Comparison of ENCODE assay signal across 8 mouse cellular contexts in genomic region chr6:54698691-54699476, GRCm38 (mm10). TPM values are rescaled to one million over a fixed set of nuclear protein-coding genes. Genes with fewer than 3 reads are reported as not detected.
DNase-seq lines count a peak whose midpoint lies in the region; ATAC-seq and TF ChIP-seq lines count a peak whose summit lies in the region.

No protein-coding gene starts in this region.

- peak overlapping the region; percentile 97 for H3K4me2 ChIP-seq in embryonic facial prominence, embryonic 13.5 days
- peak overlapping the region; percentile 80 for H3K4me2 ChIP-seq in hindbrain, embryonic 16.5 days (ENCODE audit: low read length)
- peak overlapping the region; percentile 77 for H3K4me2 ChIP-seq in liver, embryonic 12.5 days
- H3K4me2 ChIP-seq in neural tube, embryonic 14.5 days (ENCODE audit: low read depth, low read length) = peak overlapping the region; percentile 70

- TF ChIP-seq CTCF in C2C12 (IDR thresholded peaks at IDR 0.05; ENCODE audit: control insufficient read depth, insufficient read depth, insufficient read length) = no peak

- H3K36me3 ChIP-seq in C2C12 (ENCODE audit: control insufficient read depth, insufficient read depth) = no peaks in the 10 kb centered on the region
- H3K36me3 ChIP-seq in embryonic facial prominence, embryonic 13.5 days = no peaks in the 10 kb centered on the region
- H3K36me3 ChIP-seq in hindbrain, embryonic 16.5 days (ENCODE audit: control insufficient read depth, insufficient read depth, low read length) = peaks cover 9% of the 10 kb centered on the region
- H3K36me3 ChIP-seq in liver, embryonic 12.5 days = no peaks in the 10 kb centered on the region
- H3K36me3 ChIP-seq in neural tube, embryonic 14.5 days (ENCODE audit: control insufficient read depth, insufficient read depth, low read length) = no peaks in the 10 kb centered on the region; the same call in 1 of the 2 replicates

- H3K9me3 ChIP-seq in embryonic facial prominence, embryonic 13.5 days = no peaks in the 10 kb centered on the region
- H3K9me3 ChIP-seq in hindbrain, embryonic 16.5 days (ENCODE audit: control insufficient read depth, low read length) = no peaks in the 10 kb centered on the region
- H3K9me3 ChIP-seq in liver, embryonic 12.5 days (replicated peaks) = no peaks in the 10 kb centered on the region
- peaks cover 3% of the 10 kb centered on the region; the same call in 1 of the 2 replicates for H3K9me3 ChIP-seq in neural tube, embryonic 14.5 days (ENCODE audit: control insufficient read depth, low read length)

- no peaks in the 10 kb centered on the region for H3K79me2 ChIP-seq in C2C12 (ENCODE audit: control insufficient read depth, insufficient read depth)

- WGBS in embryonic facial prominence, embryonic 13.5 days = 7% methylated on average over 24 of the region's 24 CpGs
- 7% methylated on average over 24 of the region's 24 CpGs for WGBS in hindbrain, embryonic 16.5 days
- 7% methylated on average over 24 of the region's 24 CpGs for WGBS in liver, embryonic 12.5 days (ENCODE audit: insufficient replicate concordance)
- WGBS in neural tube, embryonic 14.5 days = 8% methylated on average over 24 of the region's 24 CpGs

- no peak overlapping the region for H3K27ac ChIP-seq in embryonic facial prominence, embryonic 13.5 days
- no peak overlapping the region for H3K27ac ChIP-seq in hindbrain, embryonic 16.5 days (ENCODE audit: low read depth, low read length)
- H3K27ac ChIP-seq in liver, embryonic 12.5 days = no peak overlapping the region
- H3K27ac ChIP-seq in neural tube, embryonic 14.5 days (ENCODE audit: low read depth, low read length) = no peak overlapping the region

- no peak for DNase-seq in cerebellum, postnatal 14 days
- DNase-seq in cerebellum, adult 11-12 months = no peak

- H3K9ac ChIP-seq in embryonic facial prominence, embryonic 13.5 days = peak overlapping the region; percentile 66
- H3K9ac ChIP-seq in hindbrain, embryonic 16.5 days (ENCODE audit: low read depth, low read length) = peak overlapping the region; percentile 33
- H3K9ac ChIP-seq in liver, embryonic 12.5 days = peak overlapping the region; percentile 62
- peak overlapping the region; percentile 8; the same call in 1 of the 2 replicates for H3K9ac ChIP-seq in neural tube, embryonic 14.5 days (replicated peaks; ENCODE audit: low read depth, low read length)

- no peaks in the 10 kb centered on the region for H3K27me3 ChIP-seq in C2C12 (ENCODE audit: control insufficient read depth, insufficient read depth, insufficient read length)
- H3K27me3 ChIP-seq in embryonic facial prominence, embryonic 13.5 days = peaks cover 26% of the 10 kb centered on the region
- H3K27me3 ChIP-seq in hindbrain, embryonic 16.5 days (replicated peaks; ENCODE audit: control insufficient read depth, insufficient read depth, low read length) = no peaks in the 10 kb centered on the region
- peaks cover 58% of the 10 kb centered on the region for H3K27me3 ChIP-seq in liver, embryonic 12.5 days (replicated peaks)
- H3K27me3 ChIP-seq in neural tube, embryonic 14.5 days (ENCODE audit: control insufficient read depth, insufficient read depth, low read length) = 0 out of 2 replicates have a peak, but pooled peaks cover 4% of the 10 kb centered on the region

- H3K79me3 ChIP-seq in C2C12 (ENCODE audit: low read depth) = no peaks in the 10 kb centered on the region

- H3K4me3 ChIP-seq in C2C12 (ENCODE audit: insufficient read depth, poor library complexity, severe bottlenecking) = no peak overlapping the region
- peak overlapping the region; percentile 51 for H3K4me3 ChIP-seq in embryonic facial prominence, embryonic 13.5 days
- H3K4me3 ChIP-seq in hindbrain, embryonic 16.5 days (ENCODE audit: low read length) = peak overlapping the region; percentile 39
- H3K4me3 ChIP-seq in liver, embryonic 12.5 days = peak overlapping the region; percentile 52
- peak overlapping the region; percentile 25 for H3K4me3 ChIP-seq in neural tube, embryonic 14.5 days (ENCODE audit: low read depth, low read length)

- peak; percentile 36; the same call in 1 of the 2 replicates for ATAC-seq in cerebellum, adult (ENCODE audit: insufficient number of reproducible peaks, low FRiP score, low TSS enrichment)
- ATAC-seq in embryonic facial prominence, embryonic 13.5 days (ENCODE audit: insufficient number of reproducible peaks, insufficient read depth, low FRiP score, low TSS enrichment, low read depth) = no peak
- ATAC-seq in hindbrain, embryonic 16.5 days = peak; percentile 34
- no peak for ATAC-seq in liver, embryonic 12.5 days
- peak; percentile 36 for ATAC-seq in neural tube, embryonic 14.5 days (ENCODE audit: low read depth)

- H3ac ChIP-seq in C2C12 (ENCODE audit: control insufficient read depth, insufficient read length, low read depth) = no peak overlapping the region

- peaks cover 10% of the 10 kb centered on the region for H3K4me1 ChIP-seq in embryonic facial prominence, embryonic 13.5 days
- H3K4me1 ChIP-seq in hindbrain, embryonic 16.5 days (ENCODE audit: control insufficient read depth, insufficient read depth, low read depth, low read length) = peaks cover 12% of the 10 kb centered on the region
- H3K4me1 ChIP-seq in liver, embryonic 12.5 days = peaks cover 8% of the 10 kb centered on the region
- peaks cover 13% of the 10 kb centered on the region for H3K4me1 ChIP-seq in neural tube, embryonic 14.5 days (ENCODE audit: control insufficient read depth, insufficient read depth, low read length)

TF ChIP-seq in C2C12, 6 proteins besides CTCF, POLR2A, EP300 and RAD21:
- no peak for TF ChIP-seq CEBPB (IDR thresholded peaks at IDR 0.05; ENCODE audit: low read depth)
- TF ChIP-seq MYOD1 (IDR thresholded peaks at IDR 0.05; ENCODE audit: control insufficient read depth, insufficient read length, low read depth) = peak; percentile 32

RNA-seq across cellular contexts. Expression of gene Mturn, which starts 17.5 kb away (rescaled TPM):
- 1.3 TPM for polyA plus RNA-seq in C2C12 (2012; fragmentation: generic; extraction: Trizol)
- 9.9 and 11.9 TPM in 2 replicates for polyA plus RNA-seq in embryonic facial prominence, embryonic 13.5 days (2015; fragmentation: Nextera tagmentation; extraction: Ambion mirVana)
- polyA plus RNA-seq in hindbrain, embryonic 16.5 days (2015; fragmentation: Nextera tagmentation; extraction: Ambion mirVana) = 94.3 and 104 TPM in 2 replicates
- polyA plus RNA-seq in liver, embryonic 12.5 days (2016; fragmentation: Nextera tagmentation; extraction: Ambion mirVana) = 0.72 and 1.1 TPM in 2 replicates
- polyA plus RNA-seq in neural tube, embryonic 14.5 days (2014; fragmentation: Nextera tagmentation; extraction: Ambion mirVana) = 91.3 and 110 TPM in 2 replicates

Comparison
In these comparisons a context has a peak if more than half of its experiments do, and no peak if none do; other contexts are left out.
1. ATAC-seq: peak in cerebellum, adult (single experiment), hindbrain, embryonic 16.5 days (single experiment) and neural tube, embryonic 14.5 days (single experiment); none in embryonic facial prominence, embryonic 13.5 days (single experiment) and liver, embryonic 12.5 days (single experiment).
2. H3K9ac ChIP-seq: peak in every context shown above with its lines; median percentile 66 in embryonic facial prominence, embryonic 13.5 days; 62 in liver, embryonic 12.5 days; 33 in hindbrain, embryonic 16.5 days; 8 in neural tube, embryonic 14.5 days.
3. Peak in every context shown above with its lines, with median percentiles within 50 percentile points of each other: H3K4me2 ChIP-seq.